Mouse (Mus musculus) cerebral cortex, adult 2 months (tissue): Measurements from ENCODE around the gene Hsd17b6.

ENCODE experiments used
- WGBS: fragments of 180-500 bp; shearing (Covaris S2); methylation state at CpG from one replicate; pipeline ENCODE4 v1.1.7; 2018; 5-methylcytosine and 5-hydroxymethylcytosine counted together

The Hsd17b6 gene

GRCm38 (mm10) chr10:128007446-128007845, at the start of gene Hsd17b6:
Hsd17b6 (minus strand) TSS chr10:128007611.
- 91% methylated on average over 1 of the region's 1 CpGs for WGBS

- WGBS = 94% methylated on average over 8 of the region's 8 CpGs
Observed at GRCm38 (mm10) chr10:128053001-128053400, 45.6 kb upstream of the Hsd17b6 start.

- 100% methylated on average over 1 of the region's 2 CpGs for WGBS
Observed at GRCm38 (mm10) chr10:128052136-128052535, 44.7 kb upstream of the Hsd17b6 start.

- 93% methylated on average over 5 of the region's 5 CpGs for WGBS
Observed at GRCm38 (mm10) chr10:128051589-128051988, 44.2 kb upstream of the Hsd17b6 start.

- 85% methylated on average over 2 of the region's 2 CpGs for WGBS
Observed at GRCm38 (mm10) chr10:128050355-128050754, 42.9 kb upstream of the Hsd17b6 start.

GRCm38 (mm10) chr10:128049741-128050140, 42.3 kb upstream of the Hsd17b6 start:
- WGBS = 97% methylated on average over 2 of the region's 2 CpGs

GRCm38 (mm10) chr10:128048157-128048556, 40.7 kb upstream of the Hsd17b6 start:
- WGBS = 78% methylated on average over 8 of the region's 8 CpGs

GRCm38 (mm10) chr10:128043041-128043835, 35.8 kb upstream of the Hsd17b6 start:
- WGBS = 60% methylated on average over 3 of the region's 3 CpGs

GRCm38 (mm10) chr10:128042466-128042865, 35.1 kb upstream of the Hsd17b6 start:
- WGBS = 93% methylated on average over 3 of the region's 3 CpGs

- WGBS = 72% methylated on average over 4 of the region's 4 CpGs
Observed at GRCm38 (mm10) chr10:128041636-128042035, 34.2 kb upstream of the Hsd17b6 start.

GRCm38 (mm10) chr10:128040293-128040692, 32.9 kb upstream of the Hsd17b6 start:
- 79% methylated on average over 5 of the region's 5 CpGs for WGBS

- WGBS = 43% methylated on average over 3 of the region's 3 CpGs
Observed at GRCm38 (mm10) chr10:128039858-128040257, 32.4 kb upstream of the Hsd17b6 start.

- WGBS = 62% methylated on average over 5 of the region's 5 CpGs
Observed at GRCm38 (mm10) chr10:128039167-128039566, 31.8 kb upstream of the Hsd17b6 start.

GRCm38 (mm10) chr10:128037921-128038320, 30.5 kb upstream of the Hsd17b6 start:
- WGBS = 41% methylated on average over 3 of the region's 3 CpGs

GRCm38 (mm10) chr10:128036746-128037425, 29.5 kb upstream of the Hsd17b6 start:
- 4% methylated on average over 10 of the region's 10 CpGs for WGBS

- 59% methylated on average over 2 of the region's 2 CpGs for WGBS
Observed at GRCm38 (mm10) chr10:128030860-128031259, 23.4 kb upstream of the Hsd17b6 start.

GRCm38 (mm10) chr10:128029931-128030330, 22.5 kb upstream of the Hsd17b6 start:
- 92% methylated on average over 7 of the region's 7 CpGs for WGBS

GRCm38 (mm10) chr10:128023496-128023895, 16.1 kb upstream of the Hsd17b6 start:
- 97% methylated on average over 10 of the region's 10 CpGs for WGBS

GRCm38 (mm10) chr10:128022196-128022595, 14.8 kb upstream of the Hsd17b6 start:
- over 99% methylated on average over 5 of the region's 5 CpGs for WGBS

- WGBS = 4% methylated on average over 31 of the region's 31 CpGs
Observed at GRCm38 (mm10) chr10:128015068-128015934, 7.9 kb upstream of the Hsd17b6 start, which contains the start of gene Prim1. Prim1 (plus strand) TSS chr10:128015168.

- WGBS = 82% methylated on average over 5 of the region's 5 CpGs
Observed at GRCm38 (mm10) chr10:128009735-128010134, 2.3 kb upstream of the Hsd17b6 start.
